Mouse (Mus musculus) gastrocnemius, postnatal 14 days (tissue): ENCODE data around the gene Pik3cd. TPM values are rescaled to one million over a fixed set of nuclear protein-coding genes. Genes with fewer than 3 reads are reported as not detected.
A peak's percentile ranks its signal among the peaks of the same experiment; 100 is the strongest.

Source experiments
- DNase-seq: peaks from one replicate; pipeline ENCODE4 v3.0.0; 2021; ENCODE audit warnings: mixed read lengths
- intact Hi-C: fragments of 180-260 bp; cut with DNase I; formaldehyde crosslinking; loops from one replicate; pipeline ENCODE4 v1.15.1; 2025; ENCODE audit warnings: low total_unique reads
- total RNA-seq, 2 experiments: library from RNA; stranded (reverse); gene quantifications; 2 replicates each; pipeline ENCODE4 v1.2.3; 2021

Gene Pik3cd
- total RNA-seq, 2 experiments from 2014 or later, result 10.1 to 12.6 TPM

GRCm38 (mm10) chr4:149697506-149698196 is 4.7 kb downstream of the Pik3cd start:
- no peak for DNase-seq
- intact Hi-C loops, result loop anchor here (5.0 kb wide), 1 partner anchor 35 kb away; no protein-coding TSS in a partner anchor

- no peak for DNase-seq
- intact Hi-C loops, result loop anchor here (5.0 kb wide), 1 partner anchor 34 kb away; no protein-coding TSS in a partner anchor
Observed at GRCm38 (mm10) chr4:149696189-149696971, 6.0 kb downstream of the Pik3cd start.

GRCm38 (mm10) chr4:149691368-149691767 is 11.0 kb downstream of the Pik3cd start:
- DNase-seq, result no peak
- intact Hi-C loops, result no loop called here

GRCm38 (mm10) chr4:149690828-149691280 is 11.5 kb downstream of the Pik3cd start:
- intact Hi-C loops, result no loop called here
- DNase-seq, result no peak

GRCm38 (mm10) chr4:149689822-149690700 is 12.3 kb downstream of the Pik3cd start:
- intact Hi-C loops, result no loop called here
- no peak for DNase-seq

GRCm38 (mm10) chr4:149688861-149689260 is 13.5 kb downstream of the Pik3cd start:
- no peak for DNase-seq
- intact Hi-C loops, result no loop called here

GRCm38 (mm10) chr4:149684841-149685623 is 17.3 kb downstream of the Pik3cd start:
- intact Hi-C loops, result no loop called here
- DNase-seq, result no peak

GRCm38 (mm10) chr4:149683875-149684274 is 18.5 kb downstream of the Pik3cd start:
- intact Hi-C loops, result no loop called here
- no peak for DNase-seq

GRCm38 (mm10) chr4:149679056-149679770 is 23.2 kb downstream of the Pik3cd start:
- DNase-seq, result no peak
- intact Hi-C loops, result no loop called here

GRCm38 (mm10) chr4:149678006-149678405 is 24.4 kb downstream of the Pik3cd start:
- intact Hi-C loops, result no loop called here

GRCm38 (mm10) chr4:149675378-149676261 is 26.8 kb downstream of the Pik3cd start:
- intact Hi-C loops, result no loop called here
- peak; percentile 87 for DNase-seq

More at GRCm38 (mm10) chr4:149678006-149678405, 24.4 kb downstream of the Pik3cd start:
- no peak for DNase-seq

- DNase-seq, result no peak
- intact Hi-C loops, result no loop called here
Observed at GRCm38 (mm10) chr4:149674814-149675377, 27.5 kb downstream of the Pik3cd start.

- DNase-seq, result no peak
- intact Hi-C loops, result no loop called here
Observed at GRCm38 (mm10) chr4:149672747-149673146, 29.6 kb downstream of the Pik3cd start.

GRCm38 (mm10) chr4:149671175-149671574 is 31.2 kb downstream of the Pik3cd start:
- DNase-seq, result no peak
- intact Hi-C loops, result no loop called here

GRCm38 (mm10) chr4:149665692-149666090 is 36.7 kb downstream of the Pik3cd start:
- intact Hi-C loops, result no loop called here
- DNase-seq, result no peak

- no peak for DNase-seq
- intact Hi-C loops, result no loop called here
Observed at GRCm38 (mm10) chr4:149665016-149665691, 37.2 kb downstream of the Pik3cd start.
